Mouse (Mus musculus): Measurements from ENCODE around the gene Gm28053. TPM values are rescaled to one million over a fixed set of nuclear protein-coding genes. Genes with fewer than 3 reads are reported as not detected.
A peak's percentile ranks its signal among the peaks of the same experiment; 100 is the strongest.

The Gm28053 gene
- polyA plus RNA-seq, 1 experiment from 2014 or later, result 0.95 TPM

DNA sequence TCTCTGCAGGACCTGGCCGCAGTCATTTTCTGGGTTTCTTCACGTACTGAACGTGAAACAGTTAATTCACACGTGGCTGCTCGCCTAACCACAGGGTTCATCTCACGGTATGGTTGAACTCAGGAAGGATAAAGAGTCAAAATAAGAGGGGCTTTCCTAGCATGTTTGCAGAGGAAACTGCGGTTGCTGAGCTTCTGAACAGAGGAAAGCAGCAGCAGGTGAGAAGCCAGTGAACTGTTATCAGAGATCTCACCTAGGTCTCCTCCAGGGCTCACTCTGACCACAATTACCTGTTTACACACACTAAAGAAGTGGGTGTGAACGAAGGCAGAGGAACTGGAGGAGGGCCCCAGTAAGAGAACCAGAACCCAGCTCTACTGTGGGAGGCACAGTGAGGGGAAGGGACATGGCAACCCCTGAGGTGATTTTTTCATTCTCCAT lies 14.5 kb downstream of the Gm28053 start:
- Histone ChIP-seq H3K27ac (replicated peaks) (no peak overlapping the region), H3K9me3 (no peaks in the 10 kb centered on the region), H3K36me3 (no peaks in the 10 kb centered on the region), H3K4me1 (replicated peaks) (no peaks in the 10 kb centered on the region), H3K4me2 (no peak overlapping the region), H3K27me3 (no peaks in the 10 kb centered on the region), H3K9ac (no peak overlapping the region), H3K4me3 (no peak overlapping the region)
- ATAC-seq (ENCODE audit: low read depth), result no peak
- WGBS, result 60% methylated on average over 8 of the region's 8 CpGs

GRCm38 (mm10) chr6:48733660-48734059 lies 15.3 kb downstream of the Gm28053 start:
- 80% methylated on average over 1 of the region's 1 CpGs for WGBS
- Histone ChIP-seq H3K9ac (no peak overlapping the region), H3K27me3 (no peaks in the 10 kb centered on the region), H3K4me3 (no peak overlapping the region), H3K36me3 (no peaks in the 10 kb centered on the region), H3K27ac (replicated peaks) (no peak overlapping the region), H3K4me2 (no peak overlapping the region), H3K4me1 (replicated peaks) (no peaks in the 10 kb centered on the region), H3K9me3 (no peaks in the 10 kb centered on the region)
- no peak for ATAC-seq (ENCODE audit: low read depth)

GRCm38 (mm10) chr6:48737053-48737452 lies 18.6 kb downstream of the Gm28053 start:
- H3K27ac ChIP-seq (replicated peaks), result no peak overlapping the region
- 81% methylated on average over 2 of the region's 2 CpGs for WGBS
- no peaks in the 10 kb centered on the region for H3K9me3 ChIP-seq
- H3K4me3 ChIP-seq, result no peak overlapping the region
- peaks cover 20% of the 10 kb centered on the region for H3K27me3 ChIP-seq
- peaks cover 3% of the 10 kb centered on the region; the same call in 1 of the 2 replicates for H3K4me1 ChIP-seq (replicated peaks)
- H3K36me3 ChIP-seq, result no peaks in the 10 kb centered on the region
- no peak overlapping the region for H3K9ac ChIP-seq
- no peak overlapping the region for H3K4me2 ChIP-seq
- ATAC-seq (ENCODE audit: low read depth), result no peak

- Histone ChIP-seq H3K9me3 (no peaks in the 10 kb centered on the region), H3K27me3 (peaks cover 26% of the 10 kb centered on the region), H3K9ac (no peak overlapping the region), H3K4me1 (replicated peaks) (peaks cover 10% of the 10 kb centered on the region), H3K36me3 (no peaks in the 10 kb centered on the region), H3K4me2 (no peak overlapping the region), H3K4me3 (no peak overlapping the region), H3K27ac (replicated peaks) (no peak overlapping the region)
- no peak for ATAC-seq (ENCODE audit: low read depth)
- 91% methylated on average over 5 of the region's 5 CpGs for whole genome bisulfite sequencing
Measured at GRCm38 (mm10) chr6:48737688-48738087, 19.3 kb downstream of the Gm28053 start.

- H3K9me3 ChIP-seq, result no peaks in the 10 kb centered on the region
- H3K4me3 ChIP-seq, result no peak within 1 kb of the TSS
- H3K27ac ChIP-seq (replicated peaks), result no peak within 1 kb of the TSS
- H3K4me1 ChIP-seq (replicated peaks), result peaks cover 15% of the 10 kb centered on the region
- 83% methylated on average over 15 of the region's 15 CpGs for WGBS
- peaks cover 40% of the 10 kb centered on the region for H3K27me3 ChIP-seq
- no peak within 1 kb of the TSS for H3K4me2 ChIP-seq
- ATAC-seq (ENCODE audit: low read depth), result no peak
- H3K36me3 ChIP-seq, result no peaks in the 10 kb centered on the region
- H3K9ac ChIP-seq, result peak within 1 kb of the TSS; percentile 22; the same call in 1 of the 2 replicates
Measured at GRCm38 (mm10) chr6:48738961-48739779, 20.8 kb downstream of the Gm28053 start, which contains the start of gene Gimap1. Gimap1 (plus strand) TSS chr6:48739054.

GRCm38 (mm10) chr6:48739780-48740055 lies 21.3 kb downstream of the Gm28053 start:
- H3K4me3 ChIP-seq, result no peak overlapping the region
- H3K27ac ChIP-seq (replicated peaks), result no peak overlapping the region
- H3K4me1 ChIP-seq (replicated peaks), result peaks cover 15% of the 10 kb centered on the region
- H3K9ac ChIP-seq, result no peak overlapping the region
- WGBS, result 92% methylated on average over 3 of the region's 3 CpGs
- no peaks in the 10 kb centered on the region for H3K36me3 ChIP-seq
- H3K9me3 ChIP-seq, result no peaks in the 10 kb centered on the region
- ATAC-seq (ENCODE audit: low read depth), result no peak
- H3K4me2 ChIP-seq, result no peak overlapping the region
- peaks cover 45% of the 10 kb centered on the region for H3K27me3 ChIP-seq

- H3K36me3 ChIP-seq, result no peaks in the 10 kb centered on the region
- H3K9ac ChIP-seq, result no peak overlapping the region
- no peak overlapping the region for H3K4me2 ChIP-seq
- no peaks in the 10 kb centered on the region for H3K9me3 ChIP-seq
- peaks cover 51% of the 10 kb centered on the region for H3K27me3 ChIP-seq
- no peak overlapping the region for H3K4me3 ChIP-seq
- ATAC-seq (ENCODE audit: low read depth), result no peak
- 83% methylated on average over 3 of the region's 3 CpGs for WGBS
- peaks cover 15% of the 10 kb centered on the region for H3K4me1 ChIP-seq (replicated peaks)
- no peak overlapping the region for H3K27ac ChIP-seq (replicated peaks)
Measured at GRCm38 (mm10) chr6:48740501-48741169, 22.2 kb downstream of the Gm28053 start.

- Histone ChIP-seq H3K4me1 (replicated peaks) (peaks cover 15% of the 10 kb centered on the region), H3K27ac (replicated peaks) (no peak overlapping the region), H3K4me2 (no peak overlapping the region), H3K9ac (no peak overlapping the region), H3K9me3 (no peaks in the 10 kb centered on the region), H3K27me3 (peaks cover 52% of the 10 kb centered on the region), H3K36me3 (no peaks in the 10 kb centered on the region), H3K4me3 (no peak overlapping the region)
- no peak for ATAC-seq (ENCODE audit: low read depth)
- 20% methylated on average over 3 of the region's 3 CpGs for WGBS
Measured at GRCm38 (mm10) chr6:48741273-48741672, 22.9 kb downstream of the Gm28053 start.

- Histone ChIP-seq H3K4me1 (replicated peaks) (peaks cover 15% of the 10 kb centered on the region), H3K9me3 (no peaks in the 10 kb centered on the region), H3K4me2 (peak overlapping the region; percentile 74), H3K27me3 (peaks cover 52% of the 10 kb centered on the region), H3K4me3 (peak overlapping the region; percentile 49; the same call in 1 of the 2 replicates), H3K9ac (no peak overlapping the region), H3K36me3 (no peaks in the 10 kb centered on the region), H3K27ac (replicated peaks) (no peak overlapping the region)
- 24% methylated on average over 9 of the region's 9 CpGs for WGBS
- ATAC-seq (ENCODE audit: low read depth), result peak; percentile 18; the same call in 1 of the 2 replicates
Measured at GRCm38 (mm10) chr6:48741711-48742206, 23.4 kb downstream of the Gm28053 start.

GRCm38 (mm10) chr6:48742422-48743351 lies 24.3 kb downstream of the Gm28053 start:
- Histone ChIP-seq H3K4me1 (replicated peaks) (peaks cover 15% of the 10 kb centered on the region), H3K36me3 (no peaks in the 10 kb centered on the region), H3K4me3 (peak overlapping the region; percentile 49), H3K27me3 (peaks cover 52% of the 10 kb centered on the region), H3K4me2 (peak overlapping the region; percentile 74), H3K9me3 (no peaks in the 10 kb centered on the region), H3K27ac (replicated peaks) (peak overlapping the region; percentile 18; the same call in 1 of the 2 replicates), H3K9ac (peak overlapping the region; percentile 72)
- 3% methylated on average over 52 of the region's 52 CpGs for WGBS
- peak; percentile 84 for ATAC-seq (ENCODE audit: low read depth)

DNA sequence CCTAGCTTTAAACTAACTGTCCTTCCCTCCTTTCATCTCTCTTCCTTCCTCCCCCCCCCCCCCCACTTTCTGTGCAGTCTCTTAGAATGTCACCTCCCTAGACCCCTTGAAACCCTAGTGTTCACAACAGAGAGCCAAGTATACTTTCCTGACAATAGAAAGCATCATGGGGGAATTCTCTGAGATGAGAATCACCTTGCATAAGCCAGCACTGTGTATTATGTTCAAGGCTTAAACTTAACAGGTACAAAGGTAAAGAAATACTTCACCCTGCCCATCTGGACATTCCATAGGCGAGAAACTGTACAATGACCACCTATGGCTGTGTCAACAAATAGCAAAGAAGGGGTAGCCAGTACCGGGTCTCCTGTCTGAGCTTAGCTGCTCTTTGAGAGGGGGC lies 27.1 kb downstream of the Gm28053 start:
- Histone ChIP-seq H3K36me3 (no peaks in the 10 kb centered on the region), H3K4me3 (no peak overlapping the region), H3K27me3 (peaks cover 48% of the 10 kb centered on the region), H3K9ac (no peak overlapping the region), H3K27ac (replicated peaks) (no peak overlapping the region), H3K9me3 (no peaks in the 10 kb centered on the region), H3K4me1 (replicated peaks) (peaks cover 15% of the 10 kb centered on the region), H3K4me2 (no peak overlapping the region)
- WGBS, result 60% methylated on average over 2 of the region's 2 CpGs
- ATAC-seq (ENCODE audit: low read depth), result no peak
